Mouse (Mus musculus) lung, embryonic 16.5 days (tissue): ENCODE measurements around the gene Xlr4c. TPM values are rescaled to one million over a fixed set of nuclear protein-coding genes. Genes with fewer than 3 reads are reported as not detected.
"Not testable (repeated sequence)": the region's sequence is repeated elsewhere in the genome, so short reads cannot be mapped to it uniquely, and the experiment has no call there.

Experiments used
- ATAC-seq: fragments of 200-750 bp; cut with Nextera tagmentation; 2 replicates; pipeline ENCODE4 v1.8.0; 2017; ENCODE audit warnings: low read depth, mild to moderate bottlenecking, moderate library complexity
- H3K27ac ChIP-seq: fragments of 300-500 bp; sonication (generic); 2 replicates; pipeline ENCODE4 v1.5.1; 2014; ENCODE audit warnings: mild to moderate bottlenecking, control low read depth, low read length
- H3K27me3 ChIP-seq: fragments of 300-500 bp; sonication (generic); 2 replicates; pipeline ENCODE4 v1.6.1; 2014; ENCODE audit warnings: low read depth, low read length, mixed read lengths; ENCODE audit not compliant: control insufficient read depth, insufficient read depth
- H3K36me3 ChIP-seq: fragments of 300-500 bp; sonication (generic); 2 replicates; pipeline ENCODE4 v1.6.1; 2014; ENCODE audit warnings: low read length; ENCODE audit not compliant: control insufficient read depth, insufficient read depth
- H3K4me1 ChIP-seq: fragments of 300-500 bp; sonication (generic); replicated peaks from 2 replicates; pipeline ENCODE4 v1.6.1; 2014; ENCODE audit warnings: low read length, mixed read lengths; ENCODE audit not compliant: control insufficient read depth, insufficient read depth
- H3K4me2 ChIP-seq: fragments of 300-500 bp; sonication (generic); 2 replicates; pipeline ENCODE4 v1.6.1; 2014; ENCODE audit warnings: low read depth, low read length, control low read depth
- H3K4me3 ChIP-seq: fragments of 300-500 bp; sonication (generic); 2 replicates; pipeline ENCODE4 v1.5.1; 2014; ENCODE audit warnings: mild to moderate bottlenecking, low read length, control low read depth
- H3K9ac ChIP-seq: fragments of 300-500 bp; sonication (generic); 2 replicates; pipeline ENCODE4 v1.6.1; 2014; ENCODE audit warnings: low read length, control low read depth
- H3K9me3 ChIP-seq: fragments of 300-500 bp; sonication (generic); 2 replicates; pipeline ENCODE4 v1.6.1; 2016; ENCODE audit warnings: low read length; ENCODE audit not compliant: control insufficient read depth
- WGBS: fragments of 180-500 bp; shearing (Covaris S2); extraction: QIAGEN DNeasy Blood & Tissue Kit; methylation state at CpG from one replicate; pipeline ENCODE4 v1.1.7; 2014; 5-methylcytosine and 5-hydroxymethylcytosine counted together
- polyA plus RNA-seq: library from polyadenylated mRNA; unstranded; fragments of >200 nt; fragmentation: Nextera tagmentation; extraction: Ambion mirVana; gene quantifications from 2 replicates; pipeline ENCODE4 v1.2.1, GENCODE M21; 2015

Gene Xlr4c
- polyA plus RNA-seq, result 0.24 and 0.83 TPM in 2 replicates

DNA sequence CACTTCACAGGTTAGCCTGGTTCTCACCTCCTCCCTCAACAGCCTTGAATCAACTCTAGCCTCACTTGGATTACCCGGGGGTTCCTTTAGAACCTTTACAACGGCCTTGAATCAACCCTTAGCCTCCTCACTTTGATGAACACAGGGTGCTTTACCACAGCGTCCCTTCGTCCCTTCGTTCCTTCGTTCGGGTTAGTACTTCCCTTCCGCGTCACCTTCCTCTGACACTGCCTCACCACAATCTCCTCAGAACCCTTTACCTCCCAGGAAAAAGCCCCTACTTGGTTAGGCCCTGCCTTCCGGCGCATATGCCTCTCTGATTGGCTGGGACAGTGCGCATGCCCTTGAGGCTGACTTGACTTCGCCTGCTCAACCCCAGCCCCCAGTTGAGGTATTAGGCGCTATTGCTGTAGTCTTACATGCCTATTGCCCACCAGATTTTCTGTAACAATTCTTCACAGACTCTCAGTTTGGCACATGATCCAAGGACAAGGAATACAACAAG is at the start of gene Xlr4c:
TSS of gene Xlr4c (minus strand) at position 310 of the 505 bp plus-strand sequence.
- WGBS, result 78% methylated on average over 9 of the region's 14 CpGs
- not testable (repeated sequence) for H3K4me3 ChIP-seq, H3K36me3 ChIP-seq, H3K4me1 ChIP-seq, H3K9ac ChIP-seq, H3K27ac ChIP-seq, H3K4me2 ChIP-seq, H3K27me3 ChIP-seq, ATAC-seq, H3K9me3 ChIP-seq

DNA sequence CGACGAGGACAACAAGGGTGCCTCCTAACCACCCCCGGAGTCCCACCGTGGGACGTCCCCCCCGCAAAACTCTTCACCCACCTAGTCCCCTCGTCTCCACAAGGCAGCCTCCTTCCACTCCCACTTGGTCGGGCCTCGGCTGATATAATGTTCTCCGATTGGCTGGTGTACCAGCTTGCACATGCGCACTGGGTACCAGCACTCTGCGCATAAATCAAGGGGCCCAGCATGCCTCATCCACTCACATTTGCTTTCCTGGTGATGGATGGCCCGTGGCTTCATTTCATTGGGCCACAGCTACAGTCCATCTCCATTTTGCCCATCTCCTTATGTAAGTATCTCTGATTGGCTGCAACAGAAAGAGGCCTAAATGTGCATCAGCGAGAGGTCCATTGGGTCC is 22.3 kb upstream of the Xlr4c start, which contains the start of gene Xlr3c:
TSS of gene Xlr3c (minus strand) at position 121 of the 400 bp plus-strand sequence.
- not testable (repeated sequence) for H3K4me3 ChIP-seq, H3K4me2 ChIP-seq, H3K4me1 ChIP-seq, H3K27ac ChIP-seq, ATAC-seq, H3K9ac ChIP-seq, H3K27me3 ChIP-seq, H3K36me3 ChIP-seq, H3K9me3 ChIP-seq
- 88% methylated on average over 14 of the region's 14 CpGs for WGBS

DNA sequence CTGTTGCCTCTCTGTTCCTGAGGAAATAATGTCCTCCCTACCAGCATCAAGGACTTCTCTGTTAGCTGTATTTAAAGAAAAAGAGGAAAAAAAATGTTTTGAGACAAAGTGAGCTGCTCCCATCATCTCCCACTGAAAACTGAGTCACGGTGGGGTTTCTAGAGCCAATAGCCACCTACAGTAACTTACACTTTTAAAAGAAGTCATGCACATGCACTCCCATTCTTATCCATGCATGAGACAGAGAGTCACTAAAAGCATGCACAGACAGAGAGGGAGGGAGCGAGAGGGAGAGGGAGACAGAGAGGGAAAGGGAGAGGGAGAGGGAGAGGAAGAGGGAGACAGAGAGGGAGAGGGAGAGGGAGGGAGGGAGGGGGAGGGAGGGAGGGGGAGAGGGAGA is 19.5 kb upstream of the Xlr4c start:
- not testable (repeated sequence) for H3K9me3 ChIP-seq, H3K27ac ChIP-seq, H3K4me1 ChIP-seq, H3K4me3 ChIP-seq, H3K27me3 ChIP-seq, H3K9ac ChIP-seq, H3K4me2 ChIP-seq, ATAC-seq, H3K36me3 ChIP-seq
- WGBS, result 84% methylated on average over 1 of the region's 2 CpGs

DNA sequence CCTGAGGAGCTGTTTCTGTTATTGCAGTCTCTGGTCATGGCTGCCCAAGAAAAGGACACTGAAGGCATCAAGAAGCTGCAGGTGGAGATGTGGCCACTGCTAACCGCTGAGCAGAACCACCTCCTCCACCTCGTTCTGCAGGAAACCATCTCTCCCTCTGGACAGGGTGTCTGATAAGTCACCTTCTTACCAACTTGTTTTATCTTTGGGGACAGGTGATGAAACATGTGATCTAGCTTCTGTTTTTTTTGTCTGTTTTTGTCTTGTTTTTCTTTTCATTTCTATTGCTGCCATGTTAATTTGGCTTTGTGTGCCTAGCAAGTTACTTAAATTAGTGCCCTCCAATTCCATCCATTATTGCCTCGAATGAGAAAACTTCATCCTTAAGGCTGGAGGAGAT is 13.6 kb downstream of the Xlr4c start:
- Histone ChIP-seq H3K9me3 (no peaks in the 10 kb centered on the region), H3K4me3 (peak overlapping the region; percentile 62), H3K27ac (no peak overlapping the region), H3K9ac (peak overlapping the region; percentile 70), H3K36me3 (no peaks in the 10 kb centered on the region), H3K27me3 (no peaks in the 10 kb centered on the region), H3K4me2 (peak overlapping the region; percentile 76), H3K4me1 (0 out of 2 replicates have a peak, but pooled peaks cover 2% of the 10 kb centered on the region)
- ATAC-seq, result no peak
- 33% methylated on average over 3 of the region's 3 CpGs for WGBS

DNA sequence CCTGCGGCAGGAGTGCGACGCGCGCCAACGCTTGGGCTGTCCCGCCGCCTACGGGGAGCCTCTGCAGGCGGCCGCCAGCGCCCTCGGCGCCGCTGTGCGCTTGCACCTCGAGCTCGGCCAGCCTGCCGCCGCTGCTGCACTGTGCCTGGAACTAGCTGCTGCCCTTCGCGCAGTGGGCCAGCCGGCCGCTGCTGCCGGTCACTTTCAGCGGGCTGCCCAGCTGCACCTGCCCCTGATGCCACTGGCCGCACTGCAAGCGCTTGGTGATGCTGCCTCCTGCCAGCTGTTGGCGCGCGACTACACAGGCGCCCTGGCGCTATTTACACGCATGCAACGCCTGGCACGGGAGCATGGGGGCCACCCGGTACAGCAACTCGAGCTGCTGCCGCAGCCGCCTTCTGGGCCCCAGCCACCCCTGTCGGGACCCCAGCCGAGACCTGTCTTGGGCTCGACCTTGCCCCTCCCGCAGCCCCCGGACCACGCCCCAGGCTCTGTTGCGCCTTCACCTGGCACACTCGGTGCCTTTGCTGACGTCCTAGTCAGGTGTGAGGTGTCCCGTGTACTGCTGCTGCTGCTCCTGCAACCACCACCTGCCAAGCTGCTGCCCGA is 14.2 kb downstream of the Xlr4c start:
- no peaks in the 10 kb centered on the region for H3K36me3 ChIP-seq
- H3K4me1 ChIP-seq, result 0 out of 2 replicates have a peak, but pooled peaks cover 2% of the 10 kb centered on the region
- H3K4me2 ChIP-seq, result peak overlapping the region; percentile 76
- 17% methylated on average over 49 of the region's 51 CpGs for WGBS
- H3K9ac ChIP-seq, result peak overlapping the region; percentile 70
- no peaks in the 10 kb centered on the region for H3K27me3 ChIP-seq
- peak overlapping the region; percentile 91 for H3K27ac ChIP-seq
- peak; percentile 75 for ATAC-seq
- H3K4me3 ChIP-seq, result peak overlapping the region; percentile 62
- H3K9me3 ChIP-seq, result no peaks in the 10 kb centered on the region

DNA sequence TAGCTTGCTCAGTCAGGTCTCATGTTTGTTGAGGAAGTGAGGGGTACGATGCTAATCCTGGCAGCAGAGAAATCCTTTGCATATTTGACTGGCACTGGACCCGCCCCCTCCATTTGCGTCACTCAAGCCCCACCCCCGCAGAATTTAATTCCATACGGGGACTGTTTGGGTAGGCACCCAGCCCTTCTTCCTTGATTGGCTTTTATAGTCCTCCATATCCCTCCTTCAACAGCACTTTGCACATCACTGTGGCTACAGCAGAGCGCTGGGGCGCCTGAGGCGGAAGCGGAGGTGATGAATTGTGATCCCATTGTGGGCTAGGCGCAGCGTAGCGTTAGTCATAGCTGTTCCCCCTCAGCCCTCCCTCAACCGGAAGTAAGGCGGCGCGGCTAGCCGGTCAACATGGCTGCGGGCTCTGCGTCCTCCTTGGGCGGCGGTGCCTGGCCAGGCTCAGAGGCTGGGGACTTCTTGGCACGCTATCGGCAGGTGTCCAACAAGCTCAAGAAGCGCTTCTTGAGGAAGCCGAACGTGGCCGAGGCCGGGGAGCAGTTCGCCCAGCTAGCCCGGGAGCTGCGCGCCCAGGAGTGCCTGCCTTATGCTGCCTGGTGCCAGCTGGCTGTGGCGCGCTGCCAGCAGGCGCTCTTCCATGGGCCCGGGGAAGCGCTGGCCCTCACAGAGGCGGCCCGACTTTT is 14.9 kb downstream of the Xlr4c start, which contains the start of gene F8a:
TSS of gene F8a (plus strand) at position 378 of the 692 bp plus-strand sequence.
- peak within 1 kb of the TSS; percentile 91 for H3K27ac ChIP-seq
- H3K4me2 ChIP-seq, result peak within 1 kb of the TSS; percentile 76
- peak within 1 kb of the TSS; percentile 62 for H3K4me3 ChIP-seq
- 0 out of 2 replicates have a peak, but pooled peaks cover 2% of the 10 kb centered on the region for H3K4me1 ChIP-seq
- no peaks in the 10 kb centered on the region for H3K36me3 ChIP-seq
- WGBS, result 23% methylated on average over 33 of the region's 39 CpGs
- no peaks in the 10 kb centered on the region for H3K27me3 ChIP-seq
- no peaks in the 10 kb centered on the region for H3K9me3 ChIP-seq
- H3K9ac ChIP-seq, result peak within 1 kb of the TSS; percentile 70
- ATAC-seq, result peak; percentile 95

DNA sequence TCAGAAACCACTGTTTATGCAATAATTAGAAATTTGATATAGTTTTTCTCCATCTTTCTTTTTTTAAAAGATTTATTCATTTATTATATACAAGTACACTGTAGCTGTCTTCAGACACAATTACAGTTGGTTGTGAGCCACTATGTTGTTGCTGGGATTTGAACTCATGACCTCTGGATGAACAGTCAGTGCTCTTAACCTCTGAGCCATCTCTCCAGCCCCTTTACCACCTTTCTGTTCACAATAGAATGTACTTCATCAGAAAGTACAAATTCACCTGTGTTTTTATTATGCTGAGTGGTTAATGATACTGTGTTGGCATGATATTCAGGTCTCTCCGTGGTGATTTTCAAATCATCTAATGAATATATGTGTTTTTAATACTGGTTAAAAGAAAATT is 17.6 kb downstream of the Xlr4c start:
- Histone ChIP-seq H3K27ac (no peak overlapping the region), H3K27me3 (no peaks in the 10 kb centered on the region), H3K36me3 (no peaks in the 10 kb centered on the region), H3K4me2 (no peak overlapping the region), H3K4me3 (no peak overlapping the region), H3K9ac (no peak overlapping the region), H3K9me3 (no peaks in the 10 kb centered on the region), H3K4me1 (no peaks in the 10 kb centered on the region)
- no peak for ATAC-seq
- WGBS, result 50% methylated on average over 1 of the region's 1 CpGs

DNA sequence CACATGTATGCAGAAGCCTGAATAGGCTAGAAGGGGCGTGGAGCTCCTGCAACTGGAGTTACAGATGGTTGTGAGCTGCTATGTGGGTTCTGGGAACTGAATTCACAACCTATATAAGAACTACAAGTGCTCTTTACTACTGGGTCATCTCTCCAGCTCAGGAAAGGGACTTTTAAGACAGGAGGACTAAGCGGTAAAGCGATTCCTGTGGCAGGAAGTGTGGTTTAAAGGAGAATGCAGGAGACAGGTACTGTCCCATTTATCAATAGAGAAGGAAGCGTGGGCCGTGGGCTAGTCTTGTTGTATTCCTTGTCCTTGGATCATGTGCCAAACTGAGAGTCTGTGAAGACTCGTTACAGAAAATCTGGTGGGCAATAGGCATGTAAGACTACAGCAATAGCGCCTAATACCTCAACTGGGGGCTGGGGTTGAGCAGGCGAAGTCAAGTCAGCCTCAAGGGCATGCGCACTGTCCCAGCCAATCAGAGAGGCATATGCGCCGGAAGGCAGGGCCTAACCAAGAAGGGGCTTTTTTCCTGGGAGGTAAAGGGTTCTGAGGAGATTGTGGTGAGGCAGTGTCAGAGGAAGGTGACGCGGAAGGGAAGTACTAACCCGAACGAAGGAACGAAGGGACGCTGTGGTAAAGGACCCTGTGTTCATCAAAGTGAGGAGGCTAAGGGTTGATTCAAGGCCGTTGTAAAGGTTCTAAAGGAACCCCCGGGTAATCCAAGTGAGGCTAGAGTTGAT is 28.9 kb downstream of the Xlr4c start, which contains the start of gene Xlr4b:
TSS of gene Xlr4b (plus strand) at position 515 of the 746 bp plus-strand sequence.
- WGBS, result 71% methylated on average over 15 of the region's 19 CpGs
- H3K9me3 ChIP-seq, H3K4me2 ChIP-seq, H3K27me3 ChIP-seq, H3K4me3 ChIP-seq, H3K27ac ChIP-seq, H3K4me1 ChIP-seq, H3K9ac ChIP-seq, H3K36me3 ChIP-seq, ATAC-seq: not testable (repeated sequence)

DNA sequence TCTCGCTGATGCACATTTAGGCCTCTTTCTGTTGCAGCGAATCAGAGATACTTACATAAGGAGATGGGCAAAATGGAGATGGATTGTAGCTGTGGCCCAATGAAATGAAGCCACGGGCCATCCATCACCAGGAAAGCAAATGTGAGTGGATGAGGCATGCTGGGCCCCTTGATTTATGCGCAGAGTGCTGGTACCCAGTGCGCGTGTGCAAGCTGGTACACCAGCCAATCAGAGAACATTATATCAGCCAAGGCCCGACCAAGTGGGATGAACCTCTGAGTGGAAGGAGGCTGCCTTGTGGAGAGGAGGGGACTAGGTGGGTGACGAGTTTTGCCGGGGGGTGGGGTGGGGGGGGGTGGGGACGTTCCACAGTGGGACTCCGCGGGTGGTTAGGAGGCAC is 51.0 kb downstream of the Xlr4c start, which contains the start of gene Xlr3b:
TSS of gene Xlr3b (plus strand) at position 274 of the 400 bp plus-strand sequence.
- H3K4me2 ChIP-seq, H3K4me3 ChIP-seq, H3K9me3 ChIP-seq, H3K9ac ChIP-seq, H3K27me3 ChIP-seq, H3K27ac ChIP-seq, H3K36me3 ChIP-seq, H3K4me1 ChIP-seq: not testable (repeated sequence)
- 79% methylated on average over 9 of the region's 12 CpGs for WGBS
- peak; percentile 45; the same call in 1 of the 2 replicates for ATAC-seq
